Mouse (Mus musculus) urinary bladder, postnatal 10 days (tissue): ENCODE data around the gene Syne3.

ENCODE experiments used
- DNase-seq: peaks from one replicate; pipeline ENCODE4 v3.0.0; 2022; ENCODE audit warnings: low spot score

The Syne3 gene

GRCm38 (mm10) chr12:104923948-104924388 lies 85.6 kb downstream of the Syne3 start:
- DNase-seq: no peak

GRCm38 (mm10) chr12:104922647-104923046 lies 87.0 kb downstream of the Syne3 start:
- no peak for DNase-seq

GRCm38 (mm10) chr12:104921071-104921470 lies 88.5 kb downstream of the Syne3 start:
- no peak for DNase-seq

- no peak for DNase-seq
Observed at GRCm38 (mm10) chr12:104919247-104919646, 90.4 kb downstream of the Syne3 start.

- no peak for DNase-seq
Observed at GRCm38 (mm10) chr12:104917927-104918326, 91.7 kb downstream of the Syne3 start.

GRCm38 (mm10) chr12:104917297-104917696 lies 92.3 kb downstream of the Syne3 start:
- DNase-seq: no peak

GRCm38 (mm10) chr12:104916776-104917175 lies 92.8 kb downstream of the Syne3 start:
- no peak for DNase-seq

GRCm38 (mm10) chr12:104915681-104916080 lies 93.9 kb downstream of the Syne3 start:
- no peak for DNase-seq

- DNase-seq: no peak
Observed at GRCm38 (mm10) chr12:104912990-104913389, 96.6 kb downstream of the Syne3 start.

- DNase-seq: no peak
Observed at GRCm38 (mm10) chr12:104912281-104912933, 97.2 kb downstream of the Syne3 start.

GRCm38 (mm10) chr12:104909750-104910149 lies 99.9 kb downstream of the Syne3 start:
- DNase-seq: no peak

GRCm38 (mm10) chr12:104908986-104909385 lies 100.6 kb downstream of the Syne3 start:
- DNase-seq: no peak

- no peak for DNase-seq
Observed at GRCm38 (mm10) chr12:104908024-104908781, 101.4 kb downstream of the Syne3 start.

GRCm38 (mm10) chr12:104907133-104907532 lies 102.5 kb downstream of the Syne3 start:
- DNase-seq: no peak

GRCm38 (mm10) chr12:104904138-104904537 lies 105.5 kb downstream of the Syne3 start:
- DNase-seq: no peak

- DNase-seq: no peak
Observed at GRCm38 (mm10) chr12:104902392-104903053, 107.1 kb downstream of the Syne3 start.

- no peak for DNase-seq
Observed at GRCm38 (mm10) chr12:104901320-104901719, 108.3 kb downstream of the Syne3 start.

- no peak for DNase-seq
Observed at GRCm38 (mm10) chr12:104899835-104900234, 109.8 kb downstream of the Syne3 start.

- DNase-seq: no peak
Observed at GRCm38 (mm10) chr12:104899161-104899560, 110.4 kb downstream of the Syne3 start.

- no peak for DNase-seq
Observed at GRCm38 (mm10) chr12:104898718-104899117, 110.9 kb downstream of the Syne3 start.

GRCm38 (mm10) chr12:104897051-104897618 lies 112.5 kb downstream of the Syne3 start:
- no peak for DNase-seq

- no peak for DNase-seq
Observed at GRCm38 (mm10) chr12:104896640-104897039, 113.0 kb downstream of the Syne3 start.

- no peak for DNase-seq
Observed at GRCm38 (mm10) chr12:104892245-104892644, 117.4 kb downstream of the Syne3 start.
